Mouse (Mus musculus): ENCODE results near the gene Haus4.
A peak's percentile ranks its signal among the peaks of the same experiment; 100 is the strongest.

The Haus4 gene

GRCm38 (mm10) chr14:54572790-54573736 lies 18.6 kb upstream of the Haus4 start:
- DNase-seq (ENCODE audit: extremely low spot score, low spot score), result peak; percentile 64

DNA sequence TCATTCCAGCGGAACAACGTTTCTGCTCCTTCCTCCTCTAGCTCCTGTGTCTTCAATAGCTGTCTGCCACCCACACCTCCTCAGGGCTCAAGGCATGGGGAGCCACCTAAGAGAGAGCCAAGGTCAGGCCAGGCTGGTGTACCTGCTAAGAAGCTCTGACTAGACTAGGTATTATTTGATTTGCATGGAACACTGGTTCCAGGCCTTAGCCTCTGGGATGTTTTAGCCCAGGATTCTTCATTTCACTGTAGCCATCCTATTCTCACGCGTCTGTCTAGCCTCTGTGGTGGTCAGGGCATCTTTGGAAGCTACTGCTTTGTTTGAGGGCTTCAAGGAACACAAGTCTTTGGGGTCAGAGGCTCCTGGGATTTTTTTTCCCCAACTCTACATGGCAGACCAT lies 17.7 kb upstream of the Haus4 start:
- no peak for DNase-seq (ENCODE audit: extremely low spot score, low spot score)

DNA sequence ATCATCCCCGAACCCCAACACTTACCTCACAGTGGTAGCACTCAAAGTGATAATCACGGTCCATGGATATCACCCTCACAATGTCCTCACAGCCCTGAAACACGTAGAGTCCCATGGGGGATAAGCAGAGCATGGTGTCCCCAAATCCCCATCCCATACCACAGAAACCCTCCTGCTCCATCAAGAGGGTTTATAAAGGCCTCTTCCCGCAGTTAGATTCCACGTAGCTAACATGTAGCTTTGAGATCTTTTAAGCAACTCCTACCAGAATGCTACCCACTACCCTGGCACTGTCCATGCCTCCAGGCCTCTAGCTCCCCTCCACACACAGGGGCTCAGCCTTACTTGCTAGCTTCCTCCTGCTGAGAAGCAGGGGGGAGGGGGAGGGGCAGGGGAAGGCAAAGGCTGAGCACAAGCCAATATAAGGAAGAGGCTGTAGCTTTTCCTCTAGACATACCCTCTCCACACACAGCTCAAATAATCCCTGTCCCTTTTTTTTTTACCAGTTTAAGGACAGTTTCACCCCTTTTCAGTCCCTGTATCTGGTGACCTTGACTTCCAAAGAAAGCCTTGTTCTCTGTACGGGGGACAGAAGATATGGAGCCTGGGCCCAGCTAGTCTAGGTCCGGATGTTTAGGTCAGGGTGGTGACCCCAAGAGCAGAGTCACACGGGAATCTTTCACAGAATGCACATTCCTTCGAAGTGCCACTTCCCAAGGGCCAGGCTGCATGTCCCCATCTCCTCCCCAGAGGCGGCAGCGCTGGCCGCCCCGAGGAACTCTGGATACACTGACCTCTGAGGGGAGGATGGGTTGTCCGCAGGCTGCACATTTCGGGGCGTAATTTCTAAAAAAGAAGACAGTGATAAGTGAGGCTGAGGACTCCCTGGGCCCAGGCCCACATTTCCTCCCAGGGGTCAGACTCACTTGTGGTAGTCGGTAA lies 15.3 kb upstream of the Haus4 start:
- DNase-seq (ENCODE audit: extremely low spot score, low spot score), result peak; percentile 41

DNA sequence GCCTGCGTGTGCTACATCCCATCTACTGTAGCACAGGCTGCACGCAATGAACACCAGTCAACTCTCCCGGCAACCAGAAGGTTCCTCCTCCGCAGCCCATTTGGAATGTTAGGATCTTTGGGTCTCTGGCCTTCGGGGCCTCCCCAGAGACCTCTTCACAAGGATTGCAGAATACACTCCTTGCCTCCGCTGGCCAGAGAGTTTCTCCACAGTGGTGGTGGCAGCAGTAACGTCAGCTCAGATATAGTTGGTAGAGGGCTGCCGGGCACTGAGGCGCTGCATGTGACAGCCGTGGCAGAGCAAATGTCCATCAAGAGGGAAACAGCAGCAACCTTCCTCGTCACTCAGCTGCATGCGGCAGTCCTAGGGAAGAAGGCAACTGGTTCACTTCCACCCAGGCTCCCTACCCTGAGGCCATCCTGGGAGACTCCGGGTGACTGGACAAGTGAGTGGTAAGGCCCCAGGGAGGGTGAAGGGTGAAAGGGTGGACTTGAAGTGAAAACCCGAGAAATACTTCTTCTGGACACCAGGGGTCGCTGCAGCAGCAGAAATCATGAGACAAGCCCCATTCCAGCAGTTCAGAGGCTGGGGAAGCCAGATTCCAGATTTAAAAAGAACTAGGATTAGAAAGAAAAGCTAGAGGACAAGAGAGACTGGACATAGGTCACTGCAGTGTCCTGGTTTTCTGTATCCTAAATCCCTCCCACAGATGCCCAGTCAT lies 14.4 kb upstream of the Haus4 start:
- peak; percentile 75 for DNase-seq (ENCODE audit: extremely low spot score, low spot score)

DNA sequence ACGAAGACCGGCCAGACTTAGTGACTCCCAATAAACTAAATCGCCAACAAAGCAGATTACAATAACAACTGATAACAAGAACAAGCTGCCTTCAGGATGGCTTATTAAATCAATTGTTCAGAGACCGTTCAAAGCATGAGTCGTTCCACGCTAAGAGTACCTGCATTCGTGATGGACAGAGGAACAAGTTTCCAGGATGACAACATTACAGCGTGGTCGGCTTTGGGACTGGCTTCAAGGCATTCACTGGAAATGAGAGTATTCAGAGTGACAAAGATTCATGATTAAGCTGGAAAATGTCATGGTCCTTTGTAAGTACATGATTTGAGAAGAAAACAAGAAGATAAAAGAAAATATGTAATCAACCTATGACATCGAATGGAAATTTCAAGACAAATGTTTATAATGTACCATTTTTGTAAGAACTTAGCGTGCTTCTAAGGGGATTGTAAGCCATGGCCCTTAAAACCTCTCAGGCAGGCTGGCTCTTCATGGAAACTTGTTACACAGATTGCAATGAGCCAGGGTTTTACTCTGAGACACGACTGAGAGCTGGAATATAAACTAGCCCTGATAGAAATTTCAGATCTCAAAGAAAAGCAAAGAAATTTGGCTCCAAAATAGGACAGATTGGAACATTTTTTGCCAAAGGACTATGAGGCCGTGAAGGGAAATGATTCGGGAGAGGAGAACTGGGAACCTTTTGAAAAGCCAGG lies 6.3 kb upstream of the Haus4 start:
- DNase-seq (ENCODE audit: extremely low spot score, low spot score), result no peak

- DNase-seq (ENCODE audit: extremely low spot score, low spot score), result no peak
Observed at GRCm38 (mm10) chr14:54557330-54557729, 2.9 kb upstream of the Haus4 start.

DNA sequence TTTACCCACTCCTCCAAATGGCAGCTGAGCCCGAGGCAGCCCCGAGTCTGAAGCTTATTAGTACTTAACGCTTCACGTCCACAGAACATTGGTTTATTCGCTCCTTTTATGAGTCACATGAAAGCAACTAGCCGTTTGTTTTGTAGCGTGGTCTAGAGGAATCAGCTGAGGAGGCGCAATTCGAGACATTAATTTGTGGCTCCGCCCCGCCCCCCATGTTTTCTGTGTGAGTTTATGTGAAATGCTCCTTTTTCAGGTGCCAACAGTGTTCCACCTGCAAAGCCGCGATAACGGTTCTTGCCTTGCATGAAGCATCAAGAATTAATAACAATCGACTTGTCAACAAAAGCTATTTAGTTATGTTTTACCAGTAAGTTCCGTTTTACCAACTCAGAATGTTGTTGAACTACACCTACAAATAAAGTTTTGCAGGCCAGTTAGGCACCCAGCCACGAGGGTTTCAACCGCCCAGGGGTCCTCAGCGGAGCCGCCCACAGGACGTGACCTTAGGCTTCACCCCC lies 902 bp downstream of the Haus4 start:
- peak; percentile 24 for DNase-seq (ENCODE audit: extremely low spot score, low spot score)

GRCm38 (mm10) chr14:54544703-54545102 lies 9.7 kb downstream of the Haus4 start:
- DNase-seq (ENCODE audit: extremely low spot score, low spot score), result no peak

- no peak for DNase-seq (ENCODE audit: extremely low spot score, low spot score)
Observed at GRCm38 (mm10) chr14:54540771-54541170, 13.6 kb downstream of the Haus4 start.

DNA sequence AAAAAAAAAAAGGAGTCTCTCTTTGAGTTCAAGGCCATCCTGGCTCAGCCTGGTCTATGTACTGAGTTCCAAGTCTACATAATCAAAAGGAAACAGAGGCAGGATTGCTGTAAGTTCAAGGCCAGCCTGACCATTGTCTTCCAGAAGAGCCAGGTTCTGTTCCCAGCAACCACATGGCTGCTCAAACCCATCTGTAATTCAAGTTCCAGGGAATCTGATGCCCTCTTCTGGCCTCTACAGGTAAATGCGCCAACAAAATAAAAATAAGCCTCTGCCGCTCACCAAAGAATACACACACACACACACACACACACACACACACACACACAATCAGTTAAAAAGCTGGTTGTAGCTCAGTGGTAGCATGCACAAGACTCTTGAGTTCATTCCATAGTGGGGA lies 15.8 kb downstream of the Haus4 start:
- DNase-seq (ENCODE audit: extremely low spot score, low spot score), result no peak

DNA sequence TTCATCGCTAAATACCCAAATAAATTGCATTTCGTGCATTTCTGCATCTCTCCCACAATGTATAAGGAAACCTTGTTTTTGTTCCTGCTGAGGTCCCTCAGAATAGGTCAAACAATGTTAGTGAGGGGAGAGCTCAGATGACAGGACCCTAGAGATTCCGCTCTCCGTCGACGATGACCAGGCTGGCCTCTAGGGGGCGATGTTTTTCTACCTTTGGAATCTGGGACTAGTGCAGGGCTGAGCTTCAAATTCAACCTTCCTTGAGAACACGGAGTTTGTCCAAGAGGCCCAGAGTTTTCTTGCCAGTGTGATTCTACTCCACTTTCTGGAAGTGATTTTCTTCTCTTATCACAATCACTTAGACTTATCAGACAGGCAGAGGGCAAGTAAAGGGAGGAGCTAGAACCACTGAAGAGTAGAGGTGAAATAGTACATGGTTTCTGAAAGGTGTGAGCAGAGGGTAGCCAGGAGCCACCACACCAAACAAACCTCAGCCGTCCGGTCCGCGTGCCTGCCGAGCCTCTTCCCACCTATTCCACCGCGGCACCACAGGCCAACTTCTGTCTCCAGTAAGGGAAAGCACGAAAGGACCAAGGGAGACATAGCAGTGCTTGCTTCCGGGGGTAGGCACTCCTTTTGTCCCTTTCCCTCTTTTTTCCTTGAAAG lies 25.8 kb downstream of the Haus4 start:
- peak; percentile 95 for DNase-seq (ENCODE audit: extremely low spot score, low spot score)

DNA sequence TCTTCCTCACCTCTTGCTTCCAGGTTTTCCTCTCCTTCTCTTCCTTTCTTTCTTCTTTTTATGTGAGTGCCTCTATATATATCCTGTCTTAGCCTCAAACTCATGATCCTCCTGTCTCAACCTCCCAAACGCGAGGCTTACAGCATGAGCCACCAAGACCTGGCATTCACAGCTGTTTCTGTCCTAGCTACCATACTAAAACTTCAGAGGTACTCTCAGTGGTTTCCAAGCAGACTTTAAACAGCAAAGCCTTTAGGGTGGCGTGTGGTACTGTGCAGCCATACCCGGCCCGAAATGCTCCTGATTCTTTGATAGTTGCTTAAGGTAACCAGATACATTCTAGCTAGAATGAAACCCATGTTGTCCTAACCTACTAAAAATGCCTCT lies 26.4 kb downstream of the Haus4 start:
- peak; percentile 29 for DNase-seq (ENCODE audit: extremely low spot score, low spot score)

DNA sequence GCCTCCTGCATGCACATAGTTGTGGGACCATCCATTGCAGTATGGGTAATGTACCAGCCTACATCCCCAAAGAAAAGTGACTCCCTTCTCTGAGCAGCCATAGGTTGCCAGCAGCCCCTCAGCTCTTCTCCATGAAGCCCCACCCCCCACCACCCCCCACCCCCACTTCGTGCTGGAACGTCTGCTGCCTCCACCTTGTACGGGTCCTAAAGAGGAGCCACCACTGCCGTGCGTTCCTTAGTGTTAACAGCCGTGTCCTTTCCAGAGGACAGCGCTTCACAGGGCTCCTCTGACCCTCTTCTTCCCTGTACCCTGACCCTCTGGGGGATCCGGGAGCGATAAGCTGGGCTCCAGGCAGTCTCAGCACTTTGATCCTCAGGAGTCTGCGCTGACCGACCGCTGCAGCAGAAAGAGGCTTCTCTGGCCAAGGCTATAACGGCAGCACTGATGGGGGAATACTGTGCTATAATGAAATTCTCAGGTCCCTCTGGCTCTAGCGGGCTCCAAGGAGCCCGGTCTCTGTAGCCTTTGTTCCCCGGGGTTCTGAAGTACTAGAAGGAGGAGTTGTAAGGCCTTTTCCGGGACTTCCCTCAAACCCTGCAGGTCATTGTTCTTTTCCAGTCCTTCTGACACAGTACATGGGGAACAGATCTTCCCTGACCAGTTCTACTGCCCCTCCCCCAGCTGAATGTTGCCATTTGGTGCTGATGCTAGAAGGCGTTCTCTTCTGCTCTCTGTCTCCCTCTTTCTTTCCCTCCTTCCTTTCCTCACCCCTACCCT lies 27.0 kb downstream of the Haus4 start:
- DNase-seq (ENCODE audit: extremely low spot score, low spot score), result peak; percentile 66

- no peak for DNase-seq (ENCODE audit: extremely low spot score, low spot score)
Observed at GRCm38 (mm10) chr14:54523600-54523999, 30.8 kb downstream of the Haus4 start.

- DNase-seq (ENCODE audit: extremely low spot score, low spot score), result no peak
Observed at GRCm38 (mm10) chr14:54516710-54517310, 37.6 kb downstream of the Haus4 start.

DNA sequence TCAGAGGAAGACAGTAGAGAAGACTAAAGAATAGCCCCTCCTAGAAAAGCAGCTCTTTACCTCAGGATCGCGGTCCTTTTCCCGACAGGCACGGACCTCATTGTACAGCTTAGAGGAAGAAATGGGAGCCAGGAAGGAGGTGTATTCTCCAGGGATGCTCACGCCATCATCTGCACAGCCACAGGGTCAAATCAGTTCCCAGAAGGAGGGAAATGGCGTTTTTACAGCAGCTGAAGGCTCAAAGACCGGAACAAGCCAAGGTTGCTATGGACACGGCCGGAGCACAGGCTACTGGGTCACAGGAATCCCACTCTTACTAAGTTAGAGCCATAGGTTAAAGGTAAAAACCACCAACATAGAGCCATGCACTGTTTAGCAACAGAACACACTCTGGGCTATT lies 44.6 kb downstream of the Haus4 start:
- no peak for DNase-seq (ENCODE audit: extremely low spot score, low spot score)

DNA sequence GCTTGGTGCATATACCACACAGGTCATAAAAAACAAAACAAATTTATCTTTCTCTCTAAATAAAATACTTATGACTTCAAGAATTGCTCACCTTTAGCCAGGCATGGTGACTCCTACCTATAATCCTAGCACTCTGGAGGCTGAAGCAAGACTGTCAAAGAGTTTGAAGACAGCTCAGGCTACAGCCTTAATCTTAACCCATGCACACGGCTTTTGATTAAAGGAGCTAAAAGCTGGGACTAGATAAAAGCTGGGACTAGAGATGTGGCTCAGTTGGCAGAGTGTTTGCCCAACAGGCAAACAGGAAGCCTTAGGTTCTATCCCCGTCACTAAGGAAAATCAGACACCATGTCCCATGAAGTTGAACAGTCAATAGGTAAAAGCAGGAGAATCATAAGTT lies 51.3 kb downstream of the Haus4 start:
- DNase-seq (ENCODE audit: extremely low spot score, low spot score), result no peak

DNA sequence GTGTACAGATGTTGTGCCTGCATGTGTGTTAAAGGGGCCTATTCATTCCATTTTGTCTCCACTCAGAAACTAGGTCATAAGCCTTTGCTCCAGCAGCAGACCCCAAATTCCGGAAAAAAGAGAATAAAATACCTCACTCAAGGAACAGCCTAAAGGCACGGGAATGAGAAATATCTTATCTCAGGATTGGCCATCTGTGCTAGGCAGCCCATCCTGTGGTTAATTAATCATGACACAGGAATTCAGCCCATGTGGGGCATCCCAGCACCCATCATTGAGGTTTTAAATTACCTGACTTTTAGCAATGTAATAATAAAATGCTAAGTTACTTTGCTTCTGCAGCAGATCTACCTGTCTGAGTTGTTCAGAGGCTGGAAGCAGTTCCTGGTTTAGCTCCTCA lies 53.1 kb downstream of the Haus4 start:
- DNase-seq (ENCODE audit: extremely low spot score, low spot score), result no peak

GRCm38 (mm10) chr14:54499330-54499729 lies 55.1 kb downstream of the Haus4 start:
- DNase-seq (ENCODE audit: extremely low spot score, low spot score), result no peak

Measured in neural tube, embryonic 10.5 days (tissue).